9 mouse cellular contexts compared by ENCODE assay signal in the genomic region with DNA sequence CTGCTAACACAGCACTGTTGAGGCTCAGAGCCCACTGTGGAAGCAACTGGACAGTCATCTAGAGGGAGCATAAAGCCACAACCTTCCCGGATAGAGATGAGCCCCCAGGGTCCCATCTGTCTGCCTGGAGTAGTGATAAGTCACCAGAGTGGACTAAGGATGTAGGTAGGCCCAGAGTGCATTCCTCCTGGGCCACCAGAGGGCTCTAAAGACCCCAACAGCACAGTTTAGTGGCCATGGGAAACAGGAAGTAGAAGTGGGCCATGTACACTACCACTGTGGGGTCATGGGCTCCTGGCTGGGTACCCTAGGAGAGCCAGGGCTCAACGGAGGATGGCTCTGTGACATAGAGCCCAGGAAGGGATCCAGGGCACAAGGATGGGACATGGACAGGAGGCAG. TPM values are rescaled to one million over a fixed set of nuclear protein-coding genes. Genes with fewer than 3 reads are reported as not detected.
DNase-seq lines count a peak whose midpoint lies in the region; ATAC-seq and TF ChIP-seq lines count a peak whose summit lies in the region.
"Had no signal": no experiment of that assay in that cellular context is flagged by ENCODE, and none has a peak within 500 bp of the region (broad histone marks: within the 10 kb centered on the region; RNA-seq: fewer than 3 reads in every experiment).

No protein-coding gene starts in this region.

- H3K27me3 ChIP-seq in lung, embryonic 15.5 days, result no peaks in the 10 kb centered on the region
- H3K27me3 ChIP-seq in liver, embryonic 14.5 days (ENCODE audit: control insufficient read depth, insufficient read depth, low read length), result no peaks in the 10 kb centered on the region

- H3K4me1 ChIP-seq in lung, embryonic 15.5 days, result peaks cover 53% of the 10 kb centered on the region
- H3K4me1 ChIP-seq in cortical plate, adult 2 months (ENCODE audit: control insufficient read depth, insufficient read depth, low read length), result peaks cover 10% of the 10 kb centered on the region
- H3K4me1 ChIP-seq in liver, embryonic 14.5 days (replicated peaks; ENCODE audit: control insufficient read depth in 2 of 2, insufficient read depth in 2 of 2, low read length in 1 of 2), result peaks cover 16 to 29% of the 10 kb centered on the region in 2 experiments

- H3K36me3 ChIP-seq in lung, embryonic 15.5 days, result peaks cover 25% of the 10 kb centered on the region
- no peaks in the 10 kb centered on the region for H3K36me3 ChIP-seq in liver, embryonic 14.5 days (replicated peaks; ENCODE audit: control insufficient read depth, insufficient read depth, low read depth)

- H3K9ac ChIP-seq in lung, embryonic 15.5 days, result no peak overlapping the region
- H3K9ac ChIP-seq in liver, embryonic 14.5 days (replicated peaks), result no peak overlapping the region

- TF ChIP-seq EP300 in liver, embryonic 14.5 days (IDR thresholded peaks at IDR 0.05; ENCODE audit: low read depth), result no peak

- 0 out of 2 replicates have a peak, but pooled peaks have one; percentile 4 for TF ChIP-seq CTCF in cortical plate, adult 2 months (IDR thresholded peaks at IDR 0.05; ENCODE audit: extremely low read depth, insufficient read depth, low read length)
- peak; percentile 48 for TF ChIP-seq CTCF in liver, embryonic 14.5 days (IDR thresholded peaks at IDR 0.05; ENCODE audit: low read depth)

- peak overlapping the region; percentile 81; the same call in 1 of the 2 replicates for H3K27ac ChIP-seq in lung, embryonic 15.5 days
- no peak overlapping the region for H3K27ac ChIP-seq in cortical plate, adult 2 months (ENCODE audit: insufficient read depth, low read length)
- no peak overlapping the region for H3K27ac ChIP-seq in liver, embryonic 14.5 days

- WGBS in lung, embryonic 15.5 days, result 66% methylated on average over 2 of the region's 2 CpGs
- WGBS in liver, embryonic 14.5 days (ENCODE audit: insufficient replicate concordance), result 29% methylated on average over 2 of the region's 2 CpGs

- TF ChIP-seq POLR2A in cortical plate, adult 2 months (IDR thresholded peaks at IDR 0.05; ENCODE audit: extremely low read depth, insufficient read depth, low read length), result no peak

- ATAC-seq in lung, embryonic 15.5 days (ENCODE audit: borderline replicate concordance, extremely low read depth, low FRiP score, low TSS enrichment), result peak; percentile 9; the same call in 1 of the 2 replicates
- ATAC-seq in liver, embryonic 14.5 days (ENCODE audit: insufficient read depth), result no peak

- DNase-seq in heart, adult 11 months, result peak; percentile 87
- DNase-seq in heart, adult 9 months (ENCODE audit: low spot score in 2 of 2), result no peak
- no peak for DNase-seq in lung, postnatal 4 days
- DNase-seq in liver, embryonic 14.5 days (ENCODE audit: low read depth in 3 of 3, low spot score in 3 of 3), result no peak
- no peak for DNase-seq in gastrocnemius, adult 18-20 months (ENCODE audit: low spot score)
- DNase-seq in left cerebral cortex, adult 9 months (ENCODE audit: low spot score in 2 of 2), result no peak
- DNase-seq: adrenal gland, postnatal 10 days had no signal

- H3K4me2 ChIP-seq in lung, embryonic 15.5 days, result no peak overlapping the region
- no peak overlapping the region for H3K4me2 ChIP-seq in liver, embryonic 14.5 days (ENCODE audit: low read depth)

- no peak overlapping the region for H3K4me3 ChIP-seq in lung, embryonic 15.5 days
- H3K4me3 ChIP-seq in cortical plate, adult 2 months (ENCODE audit: insufficient read depth, low read length), result no peak overlapping the region
- no peak overlapping the region for H3K4me3 ChIP-seq in liver, embryonic 14.5 days (ENCODE audit: insufficient read depth in 1 of 2, low read depth in 2 of 2, low read length in 2 of 2)

- H3K9me3 ChIP-seq in lung, embryonic 15.5 days, result no peaks in the 10 kb centered on the region
- no peaks in the 10 kb centered on the region for H3K9me3 ChIP-seq in liver, embryonic 14.5 days (ENCODE audit: control insufficient read depth, low read length)

RNA-seq across cellular contexts. Expression of gene Ttyh3, which starts 8.0 kb away (rescaled TPM):
- polyA plus RNA-seq in lung, embryonic 15.5 days (2015; fragmentation: Nextera tagmentation; extraction: Ambion mirVana), result 38.0 and 39.1 TPM in 2 replicates
- 114 and 119 TPM in 2 replicates for polyA plus RNA-seq in cortical plate, adult 2 months (2012; rRNA removed)
- polyA plus RNA-seq in liver, embryonic 14.5 days (2012; rRNA removed), result 8.3 and 10.1 TPM in 2 replicates
- polyA plus RNA-seq in liver, embryonic 14.5 days (2014; fragmentation: Nextera tagmentation; extraction: Ambion mirVana), result 5.4 and 7.2 TPM in 2 replicates
- 1 to 10 TPM; 4.1 to 5.4 TPM for total RNA-seq in gastrocnemius, adult 18-20 months (2021)

RNA-seq across cellular contexts. Expression of gene Lfng, which starts 33.7 kb away (rescaled TPM):
- polyA plus RNA-seq in lung, embryonic 15.5 days (2015; fragmentation: Nextera tagmentation; extraction: Ambion mirVana), result 22.5 and 27.8 TPM in 2 replicates
- polyA plus RNA-seq in cortical plate, adult 2 months (2012; rRNA removed), result 35.1 and 37.0 TPM in 2 replicates
- polyA plus RNA-seq in liver, embryonic 14.5 days (2012; rRNA removed), result 12.1 and 15.8 TPM in 2 replicates
- polyA plus RNA-seq in liver, embryonic 14.5 days (2014; fragmentation: Nextera tagmentation; extraction: Ambion mirVana), result 9.9 and 11.4 TPM in 2 replicates
- 1 to 10 TPM; 3.3 to 3.5 TPM for total RNA-seq in gastrocnemius, adult 18-20 months (2021)
